Mouse (Mus musculus) limb, embryonic 14.5 days (tissue): ENCODE data around the gene Akap13. TPM values are rescaled to one million over a fixed set of nuclear protein-coding genes. Genes with fewer than 3 reads are reported as not detected.

ENCODE experiments used
- ATAC-seq: fragments of 200-750 bp; cut with Nextera tagmentation; 2 replicates; pipeline ENCODE4 v1.8.0; 2017; ENCODE audit warnings: low read depth, moderate number of reproducible peaks, moderate TSS enrichment; ENCODE audit not compliant: low FRiP score
- DNase-seq: peaks from one replicate; pipeline ENCODE4 v3.0.0-alpha.2; 2015; ENCODE audit warnings: low spot score
- H3K27ac ChIP-seq: fragments of 300-500 bp; sonication (generic); replicated peaks from 2 replicates; pipeline ENCODE4 v1.5.1; 2014; ENCODE audit warnings: low read depth, mild to moderate bottlenecking, low read length, moderate library complexity, mixed read lengths
- H3K27me3 ChIP-seq: fragments of 300-500 bp; sonication (generic); 2 replicates; pipeline ENCODE4 v1.6.1; 2014; ENCODE audit warnings: low read length, mixed read lengths; ENCODE audit not compliant: control insufficient read depth, insufficient read depth
- H3K36me3 ChIP-seq: fragments of 300-500 bp; sonication (generic); 2 replicates; pipeline ENCODE4 v1.6.1; 2014; ENCODE audit warnings: mild to moderate bottlenecking, low read length, moderate library complexity, mixed read lengths; ENCODE audit not compliant: control insufficient read depth, insufficient read depth
- H3K4me1 ChIP-seq: fragments of 300-500 bp; sonication (generic); 2 replicates; pipeline ENCODE4 v1.6.1; 2014; ENCODE audit warnings: antibody characterized with exemption, low read length, mixed read lengths; ENCODE audit not compliant: control insufficient read depth, insufficient read depth
- H3K4me2 ChIP-seq: fragments of 300-500 bp; sonication (generic); replicated peaks from 2 replicates; pipeline ENCODE4 v1.6.1; 2014; ENCODE audit warnings: low read depth, mild to moderate bottlenecking, low read length, moderate library complexity; ENCODE audit not compliant: severe bottlenecking
- H3K4me3 ChIP-seq: fragments of 300-500 bp; sonication (generic); replicated peaks from 2 replicates; pipeline ENCODE4 v1.5.1; 2014; ENCODE audit warnings: low read length
- H3K9ac ChIP-seq: fragments of 300-500 bp; sonication (generic); 2 replicates; pipeline ENCODE4 v1.6.1; 2014; ENCODE audit warnings: mild to moderate bottlenecking, low read depth, low read length, moderate library complexity; ENCODE audit not compliant: severe bottlenecking
- H3K9me3 ChIP-seq: fragments of 300-500 bp; sonication (generic); 2 replicates; pipeline ENCODE4 v1.6.1; 2016; ENCODE audit warnings: low read length; ENCODE audit not compliant: control insufficient read depth
- POLR2A ChIP-seq: fragments of 200-500 bp; IDR thresholded peaks from 2 replicates; pipeline ENCODE4 v1.8.0; 2012; ENCODE audit warnings: inconsistent platforms, mild to moderate bottlenecking, moderate library complexity, borderline replicate concordance; ENCODE audit not compliant: insufficient read depth, insufficient read length; ENCODE audit errors: extremely low read depth
- WGBS: fragments of 180-500 bp; shearing (Covaris S2); extraction: QIAGEN DNeasy Blood & Tissue Kit; methylation state at CpG from one replicate; pipeline ENCODE4 v1.1.7; 2014; 5-methylcytosine and 5-hydroxymethylcytosine counted together
- polyA plus RNA-seq, 2 experiments: library from polyadenylated mRNA; depleted of rRNA in 1 of 2; stranded (reverse) in 1 of 2; unstranded in 1 of 2; fragments of >200 nt; fragmentation: Nextera tagmentation in 1 of 2; extraction: Ambion mirVana in 1 of 2; gene quantifications; 2 replicates each; pipeline versions ENCODE4 v1.2.1 to v1.2.3; 2012 to 2014

The Akap13 gene
- polyA plus RNA-seq, 2 experiments: 18.7 to 51.4 TPM

- peaks cover 31% of the 10 kb centered on the region for H3K4me1 ChIP-seq
- H3K9ac ChIP-seq: no peak overlapping the region
- no peak overlapping the region for H3K4me2 ChIP-seq
- no peaks in the 10 kb centered on the region for H3K27me3 ChIP-seq
- no peaks in the 10 kb centered on the region for H3K36me3 ChIP-seq
- H3K9me3 ChIP-seq: no peaks in the 10 kb centered on the region
- ATAC-seq: no peak
- no peak overlapping the region for H3K27ac ChIP-seq
- no peak overlapping the region for H3K4me3 ChIP-seq
- WGBS: 68% methylated on average over 5 of the region's 5 CpGs
- DNase-seq: no peak
- TF ChIP-seq POLR2A: no peak
Measured at GRCm38 (mm10) chr7:75645156-75645933, 190.0 kb downstream of the Akap13 start.

- 88% methylated on average over 3 of the region's 3 CpGs for WGBS
- H3K9ac ChIP-seq: no peak overlapping the region
- H3K27me3 ChIP-seq: no peaks in the 10 kb centered on the region
- peaks cover 11% of the 10 kb centered on the region for H3K4me1 ChIP-seq
- H3K4me2 ChIP-seq: no peak overlapping the region
- no peak for TF ChIP-seq POLR2A
- ATAC-seq: no peak
- no peak overlapping the region for H3K4me3 ChIP-seq
- no peak overlapping the region for H3K27ac ChIP-seq
- DNase-seq: no peak
- no peaks in the 10 kb centered on the region for H3K9me3 ChIP-seq
- no peaks in the 10 kb centered on the region for H3K36me3 ChIP-seq
Measured at GRCm38 (mm10) chr7:75648051-75648450, 192.7 kb downstream of the Akap13 start.

GRCm38 (mm10) chr7:75648961-75649360 is 193.6 kb downstream of the Akap13 start:
- no peaks in the 10 kb centered on the region for H3K36me3 ChIP-seq
- no peak overlapping the region for H3K4me2 ChIP-seq
- no peaks in the 10 kb centered on the region for H3K27me3 ChIP-seq
- DNase-seq (no peak), ATAC-seq (no peak)
- H3K9ac ChIP-seq: no peak overlapping the region
- TF ChIP-seq POLR2A: no peak
- no peaks in the 10 kb centered on the region for H3K9me3 ChIP-seq
- H3K4me3 ChIP-seq: no peak overlapping the region
- 69% methylated on average over 4 of the region's 4 CpGs for WGBS
- H3K4me1 ChIP-seq: peaks cover 8% of the 10 kb centered on the region
- no peak overlapping the region for H3K27ac ChIP-seq

- no peaks in the 10 kb centered on the region for H3K9me3 ChIP-seq
- H3K36me3 ChIP-seq: no peaks in the 10 kb centered on the region
- no peak for DNase-seq
- H3K4me1 ChIP-seq: 0 out of 2 replicates have a peak, but pooled peaks cover 3% of the 10 kb centered on the region
- ATAC-seq: no peak
- TF ChIP-seq POLR2A: no peak
- no peak overlapping the region for H3K9ac ChIP-seq
- H3K4me3 ChIP-seq: no peak overlapping the region
- no peaks in the 10 kb centered on the region for H3K27me3 ChIP-seq
- WGBS: 36% methylated on average over 1 of the region's 1 CpGs
- H3K27ac ChIP-seq: no peak overlapping the region
- H3K4me2 ChIP-seq: no peak overlapping the region
Measured at GRCm38 (mm10) chr7:75649966-75650365, 194.6 kb downstream of the Akap13 start.

GRCm38 (mm10) chr7:75653684-75654317 is 198.5 kb downstream of the Akap13 start:
- Histone ChIP-seq H3K4me2 (no peak overlapping the region), H3K9me3 (no peaks in the 10 kb centered on the region), H3K4me3 (no peak overlapping the region), H3K27me3 (no peaks in the 10 kb centered on the region), H3K27ac (no peak overlapping the region), H3K36me3 (no peaks in the 10 kb centered on the region), H3K4me1 (peaks cover 3% of the 10 kb centered on the region; the same call in 1 of the 2 replicates), H3K9ac (no peak overlapping the region)
- ATAC-seq (no peak), DNase-seq (no peak)
- no peak for TF ChIP-seq POLR2A
- WGBS: 71% methylated on average over 3 of the region's 3 CpGs
